Mouse (Mus musculus): ENCODE results near the gene Banf1.
"Not testable (repeated sequence)": the region's sequence is repeated elsewhere in the genome, so short reads cannot be mapped to it uniquely, and the experiment has no call there.

Banf1 gene

GRCm38 (mm10) chr19:5367053-5367359 lies at the start of gene Banf1:
Gene Banf1, minus strand, starts transcription at chr19:5367168.
- DNase-seq, result no peak

- DNase-seq, result peak in 1 of 2 experiments; percentile 0
Measured at GRCm38 (mm10) chr19:5414534-5414957, 47.6 kb upstream of the Banf1 start.

- DNase-seq, result peak in 1 of 2 experiments; percentile 0
Measured at GRCm38 (mm10) chr19:5413840-5414239, 46.9 kb upstream of the Banf1 start.

GRCm38 (mm10) chr19:5411961-5412360 lies 45.0 kb upstream of the Banf1 start:
- no peak for DNase-seq

GRCm38 (mm10) chr19:5410641-5411040 lies 43.7 kb upstream of the Banf1 start:
- no peak for DNase-seq

- peak in 1 of 2 experiments; percentile 52 for DNase-seq
Measured at GRCm38 (mm10) chr19:5409068-5409467, 42.1 kb upstream of the Banf1 start.

- no peak for DNase-seq
Measured at GRCm38 (mm10) chr19:5408057-5409001, 41.4 kb upstream of the Banf1 start.

GRCm38 (mm10) chr19:5407133-5407532 lies 40.2 kb upstream of the Banf1 start:
- peak; percentile 70 to 82 for DNase-seq

GRCm38 (mm10) chr19:5406531-5407126 lies 39.7 kb upstream of the Banf1 start:
- DNase-seq, result peak; percentile 49 to 59

- DNase-seq, result no peak
Measured at GRCm38 (mm10) chr19:5405924-5406323, 39.0 kb upstream of the Banf1 start.

- DNase-seq, result peak; percentile 68 to 73
Measured at GRCm38 (mm10) chr19:5402293-5402692, 35.3 kb upstream of the Banf1 start, which contains the start of gene Tsga10ip. Gene Tsga10ip, minus strand, starts transcription at chr19:5402526.

- not testable (repeated sequence) for DNase-seq
Measured at GRCm38 (mm10) chr19:5401073-5401472, 34.1 kb upstream of the Banf1 start.

GRCm38 (mm10) chr19:5395371-5395770 lies 28.4 kb upstream of the Banf1 start:
- no peak for DNase-seq

- DNase-seq, result no peak
Measured at GRCm38 (mm10) chr19:5394168-5394567, 27.2 kb upstream of the Banf1 start.

GRCm38 (mm10) chr19:5392892-5393291 lies 25.9 kb upstream of the Banf1 start:
- peak; percentile 80 to 85 for DNase-seq

GRCm38 (mm10) chr19:5390416-5390815 lies 23.4 kb upstream of the Banf1 start:
- no peak for DNase-seq

GRCm38 (mm10) chr19:5389647-5390046 lies 22.7 kb upstream of the Banf1 start:
- DNase-seq, result peak; percentile 35 to 37

- DNase-seq, result peak; percentile 96 to 97
Measured at GRCm38 (mm10) chr19:5388588-5389242, 21.7 kb upstream of the Banf1 start, which contains the start of gene Sart1. Gene Sart1, minus strand, starts transcription at chr19:5388703.

- DNase-seq, result peak; percentile 59 to 73
Measured at GRCm38 (mm10) chr19:5388011-5388441, 21.1 kb upstream of the Banf1 start.

- DNase-seq, result no peak
Measured at GRCm38 (mm10) chr19:5384715-5385114, 17.7 kb upstream of the Banf1 start.

- DNase-seq, result no peak
Measured at GRCm38 (mm10) chr19:5383326-5383725, 16.4 kb upstream of the Banf1 start.

- DNase-seq, result peak; percentile 42 to 46
Measured at GRCm38 (mm10) chr19:5377446-5377845, 10.5 kb upstream of the Banf1 start.

GRCm38 (mm10) chr19:5374748-5375147 lies 7.8 kb upstream of the Banf1 start:
- DNase-seq, result no peak

All from cerebellum, postnatal 10 days (tissue).